Mouse (Mus musculus): ENCODE results near the gene Gria3.

Gene Gria3

GRCm38 (mm10) chrX:41400058-41400904, at the start of gene Gria3:
Gria3 (plus strand) TSS chrX:41400854.
- DNase-seq (ENCODE audit: low spot score in 2 of 2): peak in 1 of 2 experiments; percentile 19

DNA sequence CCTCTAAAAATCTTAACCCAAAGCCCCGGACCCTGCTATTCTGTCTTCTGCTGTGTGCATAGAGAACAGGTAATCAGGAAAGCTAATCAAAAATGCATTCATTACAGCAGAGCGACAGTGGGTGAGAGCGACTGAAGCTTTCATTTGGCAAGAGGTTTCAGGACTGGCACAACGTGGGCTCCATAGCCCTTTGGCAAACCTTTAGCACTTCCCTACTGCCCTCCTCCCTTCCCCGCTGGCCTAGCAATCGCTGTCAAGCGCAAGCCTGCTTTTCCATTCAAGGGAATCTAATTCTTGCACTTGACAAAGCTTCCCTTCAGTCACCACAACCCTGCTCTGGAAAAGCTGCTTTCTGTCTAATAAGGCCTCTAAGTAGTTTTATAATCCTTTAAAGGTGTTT, 13.6 kb upstream of the Gria3 start:
- no peak for DNase-seq (ENCODE audit: low spot score in 2 of 2)

GRCm38 (mm10) chrX:41389079-41389478, 11.6 kb upstream of the Gria3 start:
- no peak for DNase-seq (ENCODE audit: low spot score in 2 of 2)

- no peak for DNase-seq (ENCODE audit: low spot score in 2 of 2)
Observed at GRCm38 (mm10) chrX:41398482-41398881, 2.2 kb upstream of the Gria3 start.

GRCm38 (mm10) chrX:41401186-41401585, 532 bp downstream of the Gria3 start:
- peak in 1 of 2 experiments; percentile 28 for DNase-seq (ENCODE audit: low spot score in 2 of 2)

DNA sequence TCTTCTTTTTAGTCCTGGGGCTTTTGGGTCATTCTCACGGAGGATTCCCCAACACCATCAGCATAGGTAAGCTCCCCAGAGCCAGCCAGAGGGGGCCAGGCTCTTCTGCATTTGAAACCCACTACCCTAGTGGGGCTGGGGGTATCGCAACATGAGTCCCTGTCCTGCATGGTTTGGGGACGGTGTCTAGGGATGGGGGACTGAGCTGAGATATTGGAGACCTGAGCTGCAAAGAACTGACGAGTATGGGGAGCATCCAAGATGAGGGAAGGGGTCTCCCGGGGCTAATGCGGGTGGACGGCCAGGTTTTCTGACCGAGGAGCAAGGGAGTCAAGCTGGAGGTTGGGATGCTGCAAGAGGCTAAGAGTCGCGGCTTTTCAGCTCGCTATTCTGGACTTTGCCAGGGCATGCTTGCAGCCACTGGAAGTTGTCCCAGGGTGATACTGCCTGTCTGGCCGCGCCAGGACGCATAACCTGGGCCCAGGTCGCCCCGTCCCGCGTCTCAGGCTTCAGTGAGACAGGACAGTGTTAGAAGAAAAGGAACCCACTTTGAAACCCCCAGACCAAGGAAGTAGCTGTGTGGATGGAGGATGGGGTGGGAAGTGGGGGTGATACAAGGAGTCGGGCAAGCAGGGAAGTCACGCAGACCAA, 1.1 kb downstream of the Gria3 start:
- DNase-seq (ENCODE audit: low spot score in 2 of 2): no peak

DNA sequence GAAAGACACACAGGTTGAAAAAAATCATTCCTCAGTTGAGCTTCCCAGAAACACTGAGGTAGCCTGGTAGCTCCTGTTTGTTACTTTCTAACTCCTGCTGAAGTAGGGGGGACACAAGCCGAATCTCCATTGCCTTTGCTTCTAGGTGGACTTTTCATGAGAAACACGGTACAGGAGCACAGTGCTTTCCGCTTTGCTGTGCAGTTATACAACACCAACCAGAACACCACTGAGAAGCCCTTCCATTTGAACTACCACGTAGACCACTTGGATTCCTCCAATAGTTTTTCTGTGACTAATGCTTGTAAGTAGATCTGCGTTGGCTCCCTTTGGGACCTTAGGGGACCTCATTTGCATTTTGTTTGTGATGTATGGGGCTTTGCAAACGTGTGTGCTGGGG, 2.0 kb downstream of the Gria3 start:
- no peak for DNase-seq (ENCODE audit: low spot score in 2 of 2)

DNA sequence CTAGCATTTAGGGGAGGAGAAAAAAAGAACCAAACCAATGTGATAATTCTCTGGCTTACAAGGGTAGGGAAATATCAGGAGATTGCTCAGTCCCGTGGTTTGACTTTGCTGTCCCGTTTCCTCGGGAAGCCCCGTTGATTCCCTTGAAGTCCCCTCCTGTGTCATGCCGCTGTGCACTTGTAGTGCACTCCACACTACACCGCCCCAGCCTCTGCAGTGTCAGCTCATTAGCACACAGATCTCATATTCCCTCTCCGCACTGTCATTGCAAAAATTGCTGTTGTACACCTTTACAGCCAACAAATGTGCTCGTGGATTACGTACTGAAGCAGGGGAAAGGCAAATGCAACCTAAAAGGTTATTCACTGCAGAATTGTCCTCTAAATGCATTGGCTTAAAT, 5.6 kb downstream of the Gria3 start:
- DNase-seq (ENCODE audit: low spot score in 2 of 2): no peak

GRCm38 (mm10) chrX:41409791-41410190, 9.1 kb downstream of the Gria3 start:
- no peak for DNase-seq (ENCODE audit: low spot score in 2 of 2)

GRCm38 (mm10) chrX:41425651-41426050, 25.0 kb downstream of the Gria3 start:
- DNase-seq (ENCODE audit: low spot score in 2 of 2): peak in 1 of 2 experiments; percentile 5

DNA sequence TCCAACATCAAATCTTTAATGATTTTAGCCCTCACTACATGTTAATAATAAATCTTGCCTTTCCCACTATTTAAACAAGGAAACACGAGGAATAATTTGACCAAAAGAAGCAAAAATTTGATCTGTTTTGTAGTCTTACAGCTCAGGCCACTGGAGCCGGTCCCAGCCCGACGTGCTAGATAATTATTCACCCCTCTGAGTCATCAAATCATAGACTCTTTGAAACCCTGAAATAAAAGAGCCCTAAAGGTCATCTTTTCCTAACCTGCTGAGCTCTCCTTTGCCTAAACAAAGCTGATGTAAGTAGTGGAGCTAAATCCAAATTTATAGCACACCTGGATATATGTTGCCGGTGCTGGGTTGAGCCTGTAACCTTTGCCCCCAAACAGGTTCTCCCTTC, 27.4 kb downstream of the Gria3 start:
- no peak for DNase-seq (ENCODE audit: low spot score in 2 of 2)

DNA sequence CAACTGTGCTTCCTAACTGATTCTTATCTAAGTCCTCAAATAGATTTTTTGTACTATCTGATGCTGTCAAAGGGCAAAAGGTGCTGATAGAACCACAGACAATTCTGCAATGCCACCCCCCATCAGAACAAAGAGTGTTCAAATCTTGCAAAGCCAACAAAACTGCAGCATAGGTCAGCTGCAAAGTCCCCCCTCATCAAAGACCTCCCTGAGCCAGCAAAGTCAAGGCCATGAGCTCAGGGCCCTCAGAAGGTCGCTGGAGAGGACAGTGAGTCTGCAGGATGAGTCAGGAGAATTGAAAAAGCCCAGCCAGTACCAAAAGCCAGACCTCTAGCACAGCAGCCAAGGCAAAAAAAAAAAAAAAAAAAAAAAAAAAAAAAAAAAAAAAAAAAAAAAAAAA, 34.9 kb downstream of the Gria3 start:
- no peak for DNase-seq (ENCODE audit: low spot score in 2 of 2)

GRCm38 (mm10) chrX:41438841-41439240, 38.2 kb downstream of the Gria3 start:
- no peak for DNase-seq (ENCODE audit: low spot score in 2 of 2)

DNA sequence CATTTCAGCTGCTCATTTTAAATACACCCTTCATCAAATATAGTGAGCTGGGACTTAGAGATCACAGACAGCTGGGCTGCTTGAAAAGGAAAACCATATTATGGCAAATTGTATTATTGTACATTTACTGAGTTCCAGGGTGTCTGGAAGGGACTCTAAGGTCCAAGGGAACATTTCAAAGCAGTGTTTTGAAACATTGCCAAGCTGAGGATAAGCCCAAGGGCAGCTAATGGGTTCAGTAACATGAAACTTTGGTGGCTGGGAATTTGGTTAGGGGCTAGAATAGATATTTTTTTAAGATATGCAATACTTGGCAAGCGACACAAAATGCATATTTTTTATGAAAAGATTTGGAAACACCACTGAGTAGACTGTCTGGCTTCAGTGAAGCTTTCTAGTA, 48.2 kb downstream of the Gria3 start:
- DNase-seq (ENCODE audit: low spot score in 2 of 2): no peak

GRCm38 (mm10) chrX:41477486-41477885, 76.8 kb downstream of the Gria3 start:
- no peak for DNase-seq (ENCODE audit: low spot score in 2 of 2)

DNA sequence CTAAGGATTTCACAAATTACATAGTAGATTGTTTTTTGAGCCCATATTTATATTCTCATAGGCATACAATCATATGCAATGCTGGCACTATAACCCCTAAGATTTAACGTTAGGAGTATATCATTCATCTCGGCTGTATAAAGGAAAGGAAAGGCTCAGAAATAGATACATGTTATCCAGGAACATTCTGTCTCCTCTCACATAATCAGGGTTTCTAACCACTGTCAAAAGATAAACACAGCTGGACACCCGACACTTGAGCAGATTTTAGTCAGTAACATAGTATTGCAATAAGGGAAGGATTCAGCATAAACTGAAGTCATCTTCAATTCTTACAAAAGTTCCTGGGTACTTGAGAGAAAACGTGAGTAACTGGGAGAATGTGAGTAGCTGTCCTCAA, 95.9 kb downstream of the Gria3 start:
- DNase-seq (ENCODE audit: low spot score in 2 of 2): no peak

DNA sequence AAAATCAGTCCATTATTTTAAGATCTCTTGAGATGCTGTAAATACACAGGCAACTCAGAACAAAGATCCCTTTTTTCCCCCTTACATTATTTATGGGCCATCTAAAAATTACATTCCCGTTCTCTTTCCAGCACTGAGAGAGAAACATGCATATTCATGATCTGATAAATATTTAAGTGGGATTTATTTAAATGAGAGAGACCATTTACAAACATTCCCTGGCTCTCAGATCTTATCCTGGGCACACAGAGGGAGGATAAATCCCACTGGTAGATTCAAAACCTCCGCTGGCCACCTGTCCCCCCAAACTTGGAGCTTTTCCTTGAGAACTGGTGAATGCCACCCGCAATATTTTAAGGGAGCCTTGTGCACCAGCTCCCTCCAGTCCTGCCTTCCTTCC, 104.7 kb downstream of the Gria3 start:
- DNase-seq (ENCODE audit: low spot score in 2 of 2): peak in 1 of 2 experiments; percentile 5

GRCm38 (mm10) chrX:41507959-41508358, 107.3 kb downstream of the Gria3 start:
- no peak for DNase-seq (ENCODE audit: low spot score in 2 of 2)

GRCm38 (mm10) chrX:41514982-41515381, 114.3 kb downstream of the Gria3 start:
- DNase-seq (ENCODE audit: low spot score in 2 of 2): no peak

DNA sequence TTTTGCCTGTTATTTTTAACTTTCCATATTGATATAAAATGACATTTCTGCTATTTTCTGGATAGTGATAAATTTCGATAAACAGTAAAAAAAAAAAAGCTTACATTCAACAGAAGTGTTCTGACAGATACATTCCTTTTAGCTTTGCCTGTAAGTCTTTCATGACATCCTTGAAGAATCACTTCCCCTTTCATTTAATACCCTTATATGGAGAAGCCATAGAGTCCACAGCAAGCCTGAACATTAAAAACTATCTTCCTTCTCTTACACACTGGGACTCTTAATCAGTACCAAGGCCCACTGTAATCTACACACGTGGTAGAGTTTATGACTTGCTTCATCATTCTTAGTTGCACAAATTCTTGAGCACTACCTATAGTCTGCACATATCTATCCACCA, 131.9 kb downstream of the Gria3 start:
- DNase-seq (ENCODE audit: low spot score in 2 of 2): no peak

GRCm38 (mm10) chrX:41535886-41536285, 135.2 kb downstream of the Gria3 start:
- DNase-seq (ENCODE audit: low spot score in 2 of 2): no peak

GRCm38 (mm10) chrX:41562296-41563060, 161.8 kb downstream of the Gria3 start:
- no peak for DNase-seq (ENCODE audit: low spot score in 2 of 2)

All from right cerebral cortex, postnatal 36 days (tissue).